Mouse (Mus musculus): ENCODE results near the gene Gm20388. TPM values are rescaled to one million over a fixed set of nuclear protein-coding genes. Genes with fewer than 3 reads are reported as not detected.

Gm20388 gene
- polyA plus RNA-seq, 1 experiment from 2014 or later, result not detected

GRCm38 (mm10) chr8:120406008-120406632 is 495.5 kb downstream of the Gm20388 start:
- H3K4me1 ChIP-seq, result peaks cover 93% of the 10 kb centered on the region
- no peak overlapping the region for H3K4me3 ChIP-seq
- H3K27me3 ChIP-seq (replicated peaks), result peaks cover 27% of the 10 kb centered on the region
- 63% methylated on average over 12 of the region's 12 CpGs for WGBS (ENCODE audit: insufficient replicate concordance)
- H3K9me3 ChIP-seq (replicated peaks), result no peaks in the 10 kb centered on the region
- peak overlapping the region; percentile 5; the same call in 1 of the 2 replicates for H3K9ac ChIP-seq
- no peak for ATAC-seq
- no peak overlapping the region for H3K27ac ChIP-seq
- no peaks in the 10 kb centered on the region for H3K36me3 ChIP-seq
- no peak overlapping the region for H3K4me2 ChIP-seq

GRCm38 (mm10) chr8:120407701-120408240 is 497.1 kb downstream of the Gm20388 start:
- Histone ChIP-seq H3K4me2 (peak overlapping the region; percentile 38), H3K9me3 (replicated peaks) (no peaks in the 10 kb centered on the region), H3K27me3 (replicated peaks) (peaks cover 37% of the 10 kb centered on the region), H3K4me3 (no peak overlapping the region), H3K9ac (no peak overlapping the region), H3K36me3 (no peaks in the 10 kb centered on the region), H3K4me1 (peaks cover 86% of the 10 kb centered on the region), H3K27ac (peak overlapping the region; percentile 46)
- WGBS (ENCODE audit: insufficient replicate concordance), result 11% methylated on average over 9 of the region's 9 CpGs
- peak; percentile 51 for ATAC-seq

GRCm38 (mm10) chr8:120408241-120409215 is 497.9 kb downstream of the Gm20388 start:
- Histone ChIP-seq H3K27me3 (replicated peaks) (peaks cover 44% of the 10 kb centered on the region), H3K9me3 (replicated peaks) (no peaks in the 10 kb centered on the region), H3K4me3 (no peak overlapping the region), H3K4me1 (peaks cover 79% of the 10 kb centered on the region), H3K27ac (peak overlapping the region; percentile 46), H3K9ac (no peak overlapping the region), H3K4me2 (peak overlapping the region; percentile 38), H3K36me3 (no peaks in the 10 kb centered on the region)
- ATAC-seq, result no peak
- WGBS (ENCODE audit: insufficient replicate concordance), result 51% methylated on average over 14 of the region's 14 CpGs

- Histone ChIP-seq H3K4me1 (peaks cover 69% of the 10 kb centered on the region), H3K27me3 (replicated peaks) (peaks cover 53% of the 10 kb centered on the region), H3K27ac (peak overlapping the region; percentile 4; the same call in 1 of the 2 replicates), H3K4me2 (no peak overlapping the region), H3K36me3 (no peaks in the 10 kb centered on the region), H3K9me3 (replicated peaks) (no peaks in the 10 kb centered on the region), H3K9ac (no peak overlapping the region), H3K4me3 (no peak overlapping the region)
- WGBS (ENCODE audit: insufficient replicate concordance), result 68% methylated on average over 11 of the region's 11 CpGs
- peak; percentile 9; the same call in 1 of the 2 replicates for ATAC-seq
Observed at GRCm38 (mm10) chr8:120409371-120410013, 498.9 kb downstream of the Gm20388 start.

GRCm38 (mm10) chr8:120411059-120411458 is 500.4 kb downstream of the Gm20388 start:
- ATAC-seq, result no peak
- H3K4me3 ChIP-seq, result no peak overlapping the region
- no peak overlapping the region for H3K9ac ChIP-seq
- no peaks in the 10 kb centered on the region for H3K9me3 ChIP-seq (replicated peaks)
- 86% methylated on average over 14 of the region's 14 CpGs for WGBS (ENCODE audit: insufficient replicate concordance)
- peaks cover 61% of the 10 kb centered on the region for H3K4me1 ChIP-seq
- H3K36me3 ChIP-seq, result no peaks in the 10 kb centered on the region
- H3K27ac ChIP-seq, result no peak overlapping the region
- H3K27me3 ChIP-seq (replicated peaks), result peaks cover 58% of the 10 kb centered on the region
- H3K4me2 ChIP-seq, result no peak overlapping the region

- 69% methylated on average over 8 of the region's 8 CpGs for WGBS (ENCODE audit: insufficient replicate concordance)
- H3K9ac ChIP-seq, result no peak overlapping the region
- H3K27ac ChIP-seq, result no peak overlapping the region
- H3K4me2 ChIP-seq, result no peak overlapping the region
- no peak overlapping the region for H3K4me3 ChIP-seq
- no peak for ATAC-seq
- H3K4me1 ChIP-seq, result peaks cover 61% of the 10 kb centered on the region
- peaks cover 63% of the 10 kb centered on the region for H3K27me3 ChIP-seq (replicated peaks)
- no peaks in the 10 kb centered on the region for H3K9me3 ChIP-seq (replicated peaks)
- H3K36me3 ChIP-seq, result no peaks in the 10 kb centered on the region
Observed at GRCm38 (mm10) chr8:120411862-120412261, 501.2 kb downstream of the Gm20388 start.

- Histone ChIP-seq H3K36me3 (no peaks in the 10 kb centered on the region), H3K4me3 (no peak overlapping the region), H3K4me1 (peaks cover 61% of the 10 kb centered on the region), H3K27ac (no peak overlapping the region), H3K27me3 (replicated peaks) (peaks cover 60% of the 10 kb centered on the region), H3K9ac (no peak overlapping the region), H3K9me3 (replicated peaks) (no peaks in the 10 kb centered on the region), H3K4me2 (no peak overlapping the region)
- WGBS (ENCODE audit: insufficient replicate concordance), result 77% methylated on average over 4 of the region's 4 CpGs
- ATAC-seq, result no peak
Observed at GRCm38 (mm10) chr8:120412357-120412756, 501.7 kb downstream of the Gm20388 start.

- H3K4me1 ChIP-seq, result peaks cover 61% of the 10 kb centered on the region
- peaks cover 63% of the 10 kb centered on the region for H3K27me3 ChIP-seq (replicated peaks)
- H3K4me3 ChIP-seq, result no peak overlapping the region
- no peaks in the 10 kb centered on the region for H3K9me3 ChIP-seq (replicated peaks)
- no peak for ATAC-seq
- WGBS (ENCODE audit: insufficient replicate concordance), result 66% methylated on average over 29 of the region's 29 CpGs
- H3K36me3 ChIP-seq, result no peaks in the 10 kb centered on the region
- H3K9ac ChIP-seq, result no peak overlapping the region
- no peak overlapping the region for H3K4me2 ChIP-seq
- H3K27ac ChIP-seq, result no peak overlapping the region
Observed at GRCm38 (mm10) chr8:120412911-120413625, 502.4 kb downstream of the Gm20388 start.

- peaks cover 69% of the 10 kb centered on the region for H3K27me3 ChIP-seq (replicated peaks)
Observed at GRCm38 (mm10) chr8:120413626-120413988, 503.0 kb downstream of the Gm20388 start.

GRCm38 (mm10) chr8:120414216-120414615 is 503.6 kb downstream of the Gm20388 start:
- 73% methylated on average over 4 of the region's 4 CpGs for WGBS (ENCODE audit: insufficient replicate concordance)
- Histone ChIP-seq H3K4me3 (no peak overlapping the region), H3K27ac (no peak overlapping the region), H3K9me3 (replicated peaks) (no peaks in the 10 kb centered on the region), H3K4me2 (no peak overlapping the region), H3K4me1 (peaks cover 57% of the 10 kb centered on the region), H3K27me3 (replicated peaks) (peaks cover 71% of the 10 kb centered on the region), H3K36me3 (no peaks in the 10 kb centered on the region), H3K9ac (no peak overlapping the region)
- no peak for ATAC-seq

More at GRCm38 (mm10) chr8:120413626-120413988, 503.0 kb downstream of the Gm20388 start:
- Histone ChIP-seq H3K27ac (no peak overlapping the region), H3K4me3 (no peak overlapping the region), H3K4me2 (no peak overlapping the region), H3K9me3 (replicated peaks) (no peaks in the 10 kb centered on the region), H3K9ac (no peak overlapping the region), H3K36me3 (no peaks in the 10 kb centered on the region), H3K4me1 (peaks cover 61% of the 10 kb centered on the region)
- 64% methylated on average over 6 of the region's 6 CpGs for WGBS (ENCODE audit: insufficient replicate concordance)
- ATAC-seq, result no peak

GRCm38 (mm10) chr8:120415474-120415873 is 504.8 kb downstream of the Gm20388 start:
- WGBS (ENCODE audit: insufficient replicate concordance), result 74% methylated on average over 9 of the region's 11 CpGs
- H3K9me3 ChIP-seq (replicated peaks), result no peaks in the 10 kb centered on the region
- H3K4me3 ChIP-seq, result no peak overlapping the region
- H3K4me2 ChIP-seq, result no peak overlapping the region
- H3K27ac ChIP-seq, result no peak overlapping the region
- H3K9ac ChIP-seq, result no peak overlapping the region
- peaks cover 72% of the 10 kb centered on the region for H3K27me3 ChIP-seq (replicated peaks)
- no peak for ATAC-seq
- peaks cover 57% of the 10 kb centered on the region for H3K4me1 ChIP-seq
- H3K36me3 ChIP-seq, result no peaks in the 10 kb centered on the region

Data from liver, embryonic 12.5 days (tissue).